Mouse (Mus musculus) neural tube, embryonic 14.5 days (tissue): ENCODE results near the gene Ptger4. TPM values are rescaled to one million over a fixed set of nuclear protein-coding genes. Genes with fewer than 3 reads are reported as not detected.
A peak's percentile ranks its signal among the peaks of the same experiment; 100 is the strongest.

Experiments
- ATAC-seq: fragments of 200-750 bp; cut with Nextera tagmentation; 2 replicates; pipeline ENCODE4 v1.8.0; 2017; ENCODE audit warnings: low read depth, mild to moderate bottlenecking, moderate TSS enrichment, moderate library complexity
- H3K27ac ChIP-seq: fragments of 300-500 bp; sonication (generic); 2 replicates; pipeline ENCODE4 v1.5.1; 2014; ENCODE audit warnings: low read depth, mild to moderate bottlenecking, control low read depth, low read length, moderate library complexity, mixed read lengths
- H3K27me3 ChIP-seq: fragments of 300-500 bp; sonication (generic); 2 replicates; pipeline ENCODE4 v1.6.1; 2014; ENCODE audit warnings: low read length; ENCODE audit not compliant: control insufficient read depth, insufficient read depth
- H3K36me3 ChIP-seq: fragments of 300-500 bp; sonication (generic); 2 replicates; pipeline ENCODE4 v1.6.1; 2014; ENCODE audit warnings: low read length, mixed read lengths; ENCODE audit not compliant: control insufficient read depth, insufficient read depth
- H3K4me1 ChIP-seq: fragments of 300-500 bp; sonication (generic); 2 replicates; pipeline ENCODE4 v1.6.1; 2014; ENCODE audit warnings: low read length; ENCODE audit not compliant: control insufficient read depth, insufficient read depth
- H3K4me2 ChIP-seq: fragments of 300-500 bp; sonication (generic); 2 replicates; pipeline ENCODE4 v1.6.1; 2014; ENCODE audit warnings: mild to moderate bottlenecking, low read depth, low read length, control low read depth
- H3K4me3 ChIP-seq: fragments of 300-500 bp; sonication (generic); 2 replicates; pipeline ENCODE4 v1.5.1; 2014; ENCODE audit warnings: low read depth, low read length, control low read depth, mixed read lengths
- H3K9ac ChIP-seq: fragments of 300-500 bp; sonication (generic); replicated peaks from 2 replicates; pipeline ENCODE4 v1.6.1; 2014; ENCODE audit warnings: low read depth, mild to moderate bottlenecking, control low read depth, low read length, mixed read lengths
- H3K9me3 ChIP-seq: fragments of 300-500 bp; sonication (generic); 2 replicates; pipeline ENCODE4 v1.6.1; 2016; ENCODE audit warnings: low read length; ENCODE audit not compliant: control insufficient read depth
- WGBS: fragments of 180-500 bp; shearing (Covaris S2); extraction: QIAGEN DNeasy Blood & Tissue Kit; methylation state at CpG from one replicate; pipeline ENCODE4 v1.1.7; 2014; 5-methylcytosine and 5-hydroxymethylcytosine counted together
- polyA plus RNA-seq: library from polyadenylated mRNA; unstranded; fragments of >200 nt; fragmentation: Nextera tagmentation; extraction: Ambion mirVana; gene quantifications from 2 replicates; pipeline ENCODE4 v1.2.1, GENCODE M21; 2014

The Ptger4 gene
- polyA plus RNA-seq, 1 experiment from 2014 or later = 5.8 TPM

DNA sequence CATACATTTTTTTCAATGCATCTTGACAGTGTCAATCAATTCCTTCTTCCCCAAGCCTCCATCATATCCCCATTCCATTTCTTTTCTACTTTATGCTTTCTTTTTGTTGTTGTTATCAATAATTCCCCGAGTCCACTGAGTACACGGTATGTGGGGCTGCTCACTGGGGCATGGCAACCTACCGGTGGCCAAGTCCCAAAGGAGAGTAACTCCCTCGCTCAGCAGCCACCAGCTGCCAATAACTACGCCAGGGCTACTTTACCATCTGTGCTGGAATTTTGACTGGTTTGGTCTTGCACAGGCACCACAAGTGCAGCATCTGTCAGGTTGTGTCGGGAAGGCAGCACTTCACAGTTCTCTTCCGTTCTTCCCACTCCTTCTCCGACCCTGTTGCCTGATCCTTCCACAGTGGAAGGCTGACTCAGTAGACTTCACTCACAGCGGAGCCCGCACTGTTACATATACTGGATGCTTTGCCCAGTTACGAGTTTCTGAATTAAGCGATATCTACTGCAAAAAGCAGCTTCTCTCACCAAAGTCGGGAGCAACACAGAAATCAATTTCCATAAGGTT is 18.2 kb upstream of the Ptger4 start:
- no peak overlapping the region for H3K4me2 ChIP-seq
- peak; percentile 39; the same call in 1 of the 2 replicates for ATAC-seq
- 71% methylated on average over 13 of the region's 13 CpGs for WGBS

DNA sequence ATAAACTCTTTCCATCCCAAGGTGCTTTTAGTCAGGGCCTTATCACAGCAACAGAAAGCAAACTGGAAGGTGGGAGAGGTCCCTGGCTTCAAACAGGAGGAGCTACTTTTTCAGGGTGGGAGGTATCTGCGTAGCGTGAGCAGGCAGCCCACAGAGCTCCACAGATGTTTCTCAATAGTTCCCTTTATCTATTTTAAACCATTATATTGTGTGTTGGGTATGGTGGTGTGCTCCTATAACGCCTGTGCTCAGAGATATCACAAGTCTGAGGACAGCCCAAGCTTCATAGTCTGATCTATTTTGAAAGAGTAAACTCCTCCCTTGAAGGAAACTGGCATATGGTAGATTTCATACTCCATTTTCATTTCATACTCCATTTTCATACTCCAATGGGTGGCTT is 17.0 kb upstream of the Ptger4 start:
- Histone ChIP-seq H3K9ac (no peak overlapping the region), H3K36me3 (no peaks in the 10 kb centered on the region), H3K4me2 (no peak overlapping the region), H3K4me1 (0 out of 2 replicates have a peak, but pooled peaks cover 9% of the 10 kb centered on the region), H3K4me3 (no peak overlapping the region), H3K27ac (no peak overlapping the region), H3K27me3 (no peaks in the 10 kb centered on the region), H3K9me3 (no peaks in the 10 kb centered on the region)
- 86% methylated on average over 3 of the region's 3 CpGs for WGBS
- ATAC-seq = no peak

More for the DNA sequence above, 18.2 kb upstream of the Ptger4 start:
- 0 out of 2 replicates have a peak, but pooled peaks cover 9% of the 10 kb centered on the region for H3K4me1 ChIP-seq
- no peaks in the 10 kb centered on the region for H3K27me3 ChIP-seq
- no peaks in the 10 kb centered on the region for H3K36me3 ChIP-seq
- H3K4me3 ChIP-seq = no peak overlapping the region
- no peaks in the 10 kb centered on the region for H3K9me3 ChIP-seq
- H3K27ac ChIP-seq = no peak overlapping the region
- no peak overlapping the region for H3K9ac ChIP-seq

DNA sequence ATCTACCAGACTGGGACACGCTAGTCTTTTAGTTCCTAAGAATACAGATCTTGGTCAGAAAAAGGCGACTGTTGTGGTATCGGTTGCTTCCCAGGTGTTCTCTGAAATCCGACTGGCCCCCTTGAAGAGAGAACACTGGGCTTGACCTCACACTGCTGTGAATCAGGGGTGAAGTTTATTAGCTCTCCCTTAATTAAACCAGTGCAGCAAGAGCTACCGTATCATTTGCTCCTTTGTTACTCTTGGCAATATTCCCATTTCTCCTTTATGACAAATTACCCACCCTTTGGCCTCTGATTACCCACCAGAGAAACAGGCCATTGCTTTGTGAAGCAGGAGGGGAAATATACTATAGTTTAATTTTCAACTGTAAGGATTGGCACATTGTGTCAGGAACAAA is 16.2 kb upstream of the Ptger4 start:
- 30% methylated on average over 5 of the region's 5 CpGs for WGBS
- ATAC-seq = peak; percentile 30; the same call in 1 of the 2 replicates

DNA sequence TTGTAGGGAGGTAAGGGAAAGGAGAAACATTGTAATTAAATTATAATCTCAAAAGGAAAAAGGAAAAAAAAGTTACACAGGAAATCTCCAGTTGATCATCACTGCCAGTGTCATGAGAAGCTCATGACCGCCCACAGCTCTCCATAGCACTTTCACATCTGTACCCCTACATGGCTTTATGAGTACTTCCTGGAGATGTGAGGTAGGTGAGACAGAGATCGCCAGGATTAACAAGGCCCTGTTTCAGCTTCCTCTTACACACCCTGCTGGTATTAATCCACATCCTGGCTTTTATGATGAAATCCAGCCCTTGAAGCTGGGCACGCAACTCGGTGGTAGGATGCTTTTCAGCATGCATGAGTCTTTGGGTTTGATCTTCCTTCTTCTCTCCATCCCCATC is 6.2 kb upstream of the Ptger4 start:
- Histone ChIP-seq H3K27me3 (no peaks in the 10 kb centered on the region), H3K9me3 (no peaks in the 10 kb centered on the region), H3K4me3 (no peak overlapping the region), H3K27ac (no peak overlapping the region), H3K4me1 (no peaks in the 10 kb centered on the region), H3K4me2 (no peak overlapping the region), H3K9ac (no peak overlapping the region), H3K36me3 (no peaks in the 10 kb centered on the region)
- WGBS = 89% methylated on average over 4 of the region's 4 CpGs
- no peak for ATAC-seq

More for the DNA sequence above, 16.2 kb upstream of the Ptger4 start:
- Histone ChIP-seq H3K4me1 (0 out of 2 replicates have a peak, but pooled peaks cover 9% of the 10 kb centered on the region), H3K9ac (no peak overlapping the region), H3K36me3 (no peaks in the 10 kb centered on the region), H3K4me3 (no peak overlapping the region), H3K27ac (no peak overlapping the region), H3K4me2 (no peak overlapping the region), H3K27me3 (no peaks in the 10 kb centered on the region), H3K9me3 (no peaks in the 10 kb centered on the region)

DNA sequence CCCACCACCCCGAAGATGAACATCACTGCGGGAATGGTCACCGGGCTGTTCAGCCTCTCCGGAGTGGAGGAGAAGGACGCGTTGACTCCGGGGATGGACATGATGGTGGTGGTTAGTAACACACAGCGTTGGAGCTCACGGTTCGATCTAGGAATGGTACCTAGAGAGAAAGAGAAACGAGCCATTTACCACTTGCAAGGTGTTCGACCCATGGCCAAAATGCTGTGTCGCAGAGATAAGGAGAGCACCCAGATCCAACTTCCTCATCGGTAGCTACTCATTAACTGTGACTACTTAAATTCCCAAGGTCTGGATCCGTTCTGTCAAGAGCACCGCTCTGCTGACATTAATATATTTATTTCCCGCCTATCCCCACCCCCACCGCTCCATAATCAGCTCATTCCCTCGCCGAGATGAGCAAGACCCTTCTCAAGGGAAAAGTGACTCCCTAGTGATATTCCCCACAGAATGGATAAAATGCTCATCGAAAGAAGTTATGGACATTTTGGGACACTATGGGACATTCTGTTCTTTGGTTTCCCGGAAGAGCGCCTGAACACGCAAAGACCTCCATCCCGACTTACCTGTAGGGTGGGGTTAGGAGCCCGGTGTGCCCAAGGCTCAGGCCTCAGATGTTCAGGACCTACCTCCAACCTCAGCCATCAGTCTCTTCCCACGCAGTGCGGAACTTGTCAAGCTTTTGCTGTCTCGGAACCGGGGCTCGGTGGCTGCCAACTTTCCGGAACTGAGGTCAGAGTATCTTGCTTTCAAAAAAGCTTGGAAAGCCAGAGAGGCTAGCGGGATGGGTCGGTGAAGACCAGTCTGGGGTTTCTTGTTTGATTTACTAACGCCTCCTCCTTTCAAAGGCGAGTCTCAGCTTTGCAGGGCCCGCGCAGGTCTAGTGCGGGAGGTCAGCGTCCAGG is 690 bp downstream of the Ptger4 start:
- no peaks in the 10 kb centered on the region for H3K9me3 ChIP-seq
- no peaks in the 10 kb centered on the region for H3K36me3 ChIP-seq
- peak overlapping the region; percentile 48 for H3K4me3 ChIP-seq
- H3K27ac ChIP-seq = no peak overlapping the region
- H3K4me2 ChIP-seq = peak overlapping the region; percentile 97
- peak overlapping the region; percentile 51 for H3K9ac ChIP-seq
- peaks cover 20% of the 10 kb centered on the region for H3K4me1 ChIP-seq
- ATAC-seq = no peak
- WGBS = 5% methylated on average over 40 of the region's 40 CpGs
- H3K27me3 ChIP-seq = peaks cover 13% of the 10 kb centered on the region

DNA sequence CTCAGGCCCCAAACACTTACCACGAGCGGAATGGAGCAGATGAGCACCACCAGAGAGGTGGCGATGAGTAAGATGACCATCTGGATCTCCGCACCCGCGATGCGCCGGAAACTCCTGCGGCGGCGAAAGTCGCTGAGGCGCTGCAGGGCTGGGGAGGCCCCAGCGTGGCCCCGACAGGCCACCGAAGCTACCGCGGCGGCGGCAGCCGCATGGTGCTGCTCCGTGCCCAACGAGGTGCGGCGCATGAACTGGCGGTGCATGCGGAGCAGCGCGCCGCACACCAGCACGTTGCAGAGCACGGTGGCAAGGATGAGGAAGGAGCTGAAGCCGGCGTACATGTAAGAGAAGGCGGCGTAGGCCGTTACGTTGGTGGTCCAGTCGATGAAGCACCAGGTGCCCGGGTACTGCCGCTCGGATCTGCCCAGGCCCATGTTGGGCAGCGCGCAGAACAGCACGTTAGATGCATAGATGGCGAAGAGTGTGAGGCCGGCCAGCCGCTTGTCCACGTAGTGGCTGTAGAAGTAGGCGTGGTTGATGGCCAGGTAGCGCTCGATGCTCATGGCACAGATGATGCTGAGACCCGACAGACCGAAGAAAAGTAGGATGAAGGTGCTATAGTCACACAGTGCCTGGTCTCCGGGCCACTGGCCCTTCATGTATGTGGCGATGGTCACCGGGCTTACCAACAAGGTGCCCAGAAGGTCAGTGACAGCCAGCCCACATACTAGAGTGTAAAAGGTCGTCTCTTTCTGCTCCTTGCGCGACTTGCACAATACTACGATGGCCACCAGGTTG is 1.5 kb downstream of the Ptger4 start:
- H3K9ac ChIP-seq = peak overlapping the region; percentile 51
- peak overlapping the region; percentile 97 for H3K4me2 ChIP-seq
- 2% methylated on average over 60 of the region's 61 CpGs for WGBS
- peaks cover 13% of the 10 kb centered on the region for H3K27me3 ChIP-seq
- H3K4me1 ChIP-seq = peaks cover 20% of the 10 kb centered on the region
- peak; percentile 68 for ATAC-seq
- H3K9me3 ChIP-seq = no peaks in the 10 kb centered on the region
- H3K27ac ChIP-seq = no peak overlapping the region
- H3K4me3 ChIP-seq = peak overlapping the region; percentile 48
- no peaks in the 10 kb centered on the region for H3K36me3 ChIP-seq

DNA sequence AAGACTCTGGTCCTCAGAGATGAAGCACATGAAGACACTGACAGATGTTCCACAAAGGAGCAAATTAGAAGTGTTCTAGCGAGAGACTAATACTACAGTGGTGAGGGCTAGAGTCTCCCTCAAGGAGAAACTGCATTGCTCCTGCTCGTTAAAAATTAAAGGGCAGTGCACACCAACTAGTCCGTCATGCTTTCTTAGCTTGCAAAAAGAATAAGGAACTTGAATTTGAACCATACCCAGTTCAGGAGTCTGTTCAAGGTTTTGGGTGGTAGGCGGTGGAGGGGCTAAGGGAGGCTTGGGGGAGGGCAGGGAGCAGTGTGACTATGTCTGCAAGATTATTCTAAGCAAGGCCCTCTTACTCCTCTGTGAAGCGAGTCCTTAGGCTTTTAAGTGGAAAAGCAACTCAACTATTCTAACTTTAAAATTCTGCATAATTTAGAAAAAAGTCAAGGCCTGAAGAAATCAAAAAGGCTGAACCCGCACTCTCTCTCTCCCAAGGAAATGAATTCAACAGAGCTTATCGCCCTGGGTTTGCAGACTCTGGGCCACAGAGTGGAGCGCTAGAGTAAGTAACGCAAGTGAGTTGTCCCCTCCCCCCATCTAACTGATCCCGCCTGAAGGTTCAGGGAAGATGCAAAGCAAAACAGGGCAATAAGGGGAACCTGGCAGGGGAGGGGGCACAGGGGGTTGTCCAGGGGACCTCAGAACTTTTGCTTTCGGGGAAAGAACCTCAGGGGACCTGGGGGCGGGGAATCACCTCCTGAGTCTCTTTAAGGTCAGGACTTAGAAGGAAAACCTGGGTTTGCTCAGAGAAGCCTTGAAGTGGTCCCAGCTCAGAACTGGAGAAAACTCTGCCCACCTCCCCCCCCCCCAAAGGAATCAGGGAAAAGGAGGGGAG is 2.4 kb downstream of the Ptger4 start:
- ATAC-seq = peak; percentile 38; the same call in 1 of the 2 replicates
- Histone ChIP-seq H3K36me3 (no peaks in the 10 kb centered on the region), H3K9me3 (no peaks in the 10 kb centered on the region), H3K4me3 (peak overlapping the region; percentile 48), H3K4me2 (peak overlapping the region; percentile 97), H3K27ac (no peak overlapping the region), H3K9ac (no peak overlapping the region), H3K27me3 (peaks cover 13% of the 10 kb centered on the region), H3K4me1 (peaks cover 20% of the 10 kb centered on the region)
- 22% methylated on average over 12 of the region's 12 CpGs for WGBS

DNA sequence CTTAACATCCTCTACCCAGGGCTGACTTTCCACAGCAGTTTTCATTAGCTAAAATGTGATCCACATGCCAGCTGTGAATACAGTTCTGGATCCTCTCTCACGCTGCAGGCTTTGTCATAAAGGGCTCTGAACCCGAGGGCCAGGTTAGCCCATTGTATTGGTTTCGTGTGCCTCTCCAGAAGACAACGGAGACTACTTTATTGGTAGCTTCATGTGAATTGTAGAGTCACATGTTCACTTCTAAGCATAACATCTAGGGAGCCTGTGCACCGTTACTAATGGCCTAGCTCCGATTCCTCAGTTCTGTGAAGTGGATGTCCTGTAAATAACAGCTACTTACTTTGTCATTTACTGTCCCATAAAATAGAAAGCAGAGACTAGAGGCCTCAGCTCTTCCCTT is 3.6 kb downstream of the Ptger4 start:
- Histone ChIP-seq H3K27ac (no peak overlapping the region), H3K4me1 (peaks cover 20% of the 10 kb centered on the region), H3K9me3 (no peaks in the 10 kb centered on the region), H3K4me2 (peak overlapping the region; percentile 24; the same call in 1 of the 2 replicates), H3K27me3 (peaks cover 13% of the 10 kb centered on the region), H3K9ac (no peak overlapping the region), H3K36me3 (no peaks in the 10 kb centered on the region), H3K4me3 (no peak overlapping the region; the same call in 1 of the 2 replicates)
- ATAC-seq = no peak
- 53% methylated on average over 6 of the region's 6 CpGs for WGBS
